Mouse (Mus musculus): Measurements from ENCODE around the gene Cd40.

DNA sequence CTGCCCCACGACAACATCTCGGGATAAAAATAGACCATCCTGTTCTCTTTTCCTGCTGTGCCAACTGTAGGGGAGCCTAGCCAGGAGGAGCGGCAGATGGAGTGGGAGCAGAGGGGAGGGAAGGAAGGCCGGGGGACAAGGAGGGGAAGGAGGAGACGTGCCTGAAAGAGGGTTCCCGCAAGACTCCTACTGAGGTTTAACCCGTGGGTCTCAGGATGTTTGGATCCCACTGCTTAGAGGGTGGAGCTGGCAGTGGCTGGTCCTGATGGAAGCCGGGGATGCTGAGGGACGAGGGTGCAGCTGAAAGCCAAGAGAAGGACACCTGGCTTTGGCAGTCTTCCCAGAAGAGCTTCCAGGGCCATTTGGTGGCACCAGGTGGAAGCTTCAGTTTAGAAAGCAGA is 18.0 kb downstream of the Cd40 start:
- no peak for TF ChIP-seq EP300 (IDR thresholded peaks at IDR 0.05; ENCODE audit: low read depth)
- no peak for TF ChIP-seq CTCF (IDR thresholded peaks at IDR 0.05; ENCODE audit: low read depth)
